In the genomic region with DNA sequence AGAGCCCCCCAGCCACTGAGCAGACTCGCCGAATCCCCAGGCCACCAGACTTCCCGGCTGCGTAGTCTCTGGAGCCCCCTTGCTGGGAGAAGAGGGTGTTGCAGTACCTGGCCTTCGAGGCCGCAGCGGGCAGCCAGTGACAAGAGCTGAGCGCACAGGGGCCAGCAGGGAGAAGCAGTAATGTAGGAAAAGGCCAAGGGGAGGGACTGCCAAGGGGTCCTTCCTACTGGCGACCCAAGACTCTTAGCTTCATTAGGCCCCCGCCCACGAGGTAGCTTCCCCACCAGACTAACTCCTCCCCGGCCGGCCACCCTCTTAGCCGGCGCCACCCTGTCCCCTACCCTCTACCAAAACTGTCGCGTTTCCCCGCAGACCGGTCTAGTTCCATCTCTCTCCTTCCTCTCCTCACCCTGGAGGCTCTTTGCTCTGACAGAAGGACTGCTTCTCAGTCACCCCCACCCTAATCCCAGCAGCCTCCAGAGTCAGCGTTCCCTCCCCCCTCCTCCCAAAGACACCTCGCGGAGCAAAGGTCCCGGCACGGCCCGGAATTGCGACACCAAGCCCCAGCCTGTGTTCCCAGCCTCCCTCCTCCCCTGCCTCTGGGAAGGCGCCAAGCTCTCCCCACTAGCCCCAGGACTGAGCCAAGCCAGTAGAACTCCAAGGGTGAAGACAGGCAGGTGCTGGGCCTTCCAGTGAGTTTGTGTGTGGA, we compare ENCODE assay signal across 8 mouse cellular contexts. TPM values are rescaled to one million over a fixed set of nuclear protein-coding genes. Genes with fewer than 3 reads are reported as not detected.
A peak's percentile ranks its signal among the peaks of the same experiment; 100 is the strongest.
DNase-seq lines count a peak whose midpoint lies in the region; ATAC-seq and TF ChIP-seq lines count a peak whose summit lies in the region.

No protein-coding gene starts in this region.

- H3K36me3 ChIP-seq in intestine, embryonic 15.5 days: no peaks in the 10 kb centered on the region
- no peaks in the 10 kb centered on the region for H3K36me3 ChIP-seq in liver, postnatal 0 days (replicated peaks; ENCODE audit: insufficient read depth, low read length)
- no peaks in the 10 kb centered on the region for H3K36me3 ChIP-seq in neural tube, embryonic 13.5 days

- DNase-seq in 3T3-L1 (ENCODE audit: low read depth, low spot score): peak; percentile 63
- peak; percentile 62 for DNase-seq in T-cell, adult 2 months (ENCODE audit: low spot score)
- peak; percentile 86 for DNase-seq in embryo, embryonic 10 days (ENCODE audit: low spot score)
- peak; percentile 37 for DNase-seq in gonadal fat pad, adult 2 months (ENCODE audit: low read depth)
- peak; percentile 84 for DNase-seq in liver, postnatal 0 days
- DNase-seq in thymus, postnatal 4 days: peak; percentile 78

- peak overlapping the region; percentile 84 for H3K4me2 ChIP-seq in intestine, embryonic 15.5 days (replicated peaks)
- peak overlapping the region; percentile 74 for H3K4me2 ChIP-seq in liver, postnatal 0 days (ENCODE audit: low read depth, low read length)
- H3K4me2 ChIP-seq in neural tube, embryonic 13.5 days: peak overlapping the region; percentile 60

- TF ChIP-seq CTCF in liver, postnatal 0 days (IDR thresholded peaks at IDR 0.05; ENCODE audit: low read depth): peak; percentile 94

- H3K9ac ChIP-seq in intestine, embryonic 15.5 days: peak overlapping the region; percentile 52
- peak overlapping the region; percentile 70 for H3K9ac ChIP-seq in liver, postnatal 0 days (replicated peaks)
- H3K9ac ChIP-seq in neural tube, embryonic 13.5 days: peak overlapping the region; percentile 64

- 3% methylated on average over 27 of the region's 27 CpGs for WGBS in intestine, embryonic 15.5 days
- 2% methylated on average over 27 of the region's 27 CpGs for WGBS in liver, postnatal 0 days (ENCODE audit: insufficient replicate concordance)
- 1% methylated on average over 27 of the region's 27 CpGs for WGBS in neural tube, embryonic 13.5 days

- H3K9me3 ChIP-seq in intestine, embryonic 15.5 days: no peaks in the 10 kb centered on the region
- no peaks in the 10 kb centered on the region for H3K9me3 ChIP-seq in liver, postnatal 0 days (ENCODE audit: low read length)
- H3K9me3 ChIP-seq in neural tube, embryonic 13.5 days: no peaks in the 10 kb centered on the region

- H3K27ac ChIP-seq in intestine, embryonic 15.5 days: peak overlapping the region; percentile 75
- peak overlapping the region; percentile 91 for H3K27ac ChIP-seq in liver, postnatal 0 days (ENCODE audit: low read depth)
- no peak overlapping the region for H3K27ac ChIP-seq in neural tube, embryonic 13.5 days (replicated peaks)

- peak overlapping the region; percentile 35 for H3K4me3 ChIP-seq in intestine, embryonic 15.5 days (replicated peaks)
- H3K4me3 ChIP-seq in liver, postnatal 0 days (ENCODE audit: low read depth, low read length): peak overlapping the region; percentile 49
- peak overlapping the region; percentile 30 for H3K4me3 ChIP-seq in neural tube, embryonic 13.5 days

- ATAC-seq in intestine, embryonic 15.5 days: peak; percentile 92
- ATAC-seq in liver, postnatal 0 days: peak; percentile 89
- ATAC-seq in neural tube, embryonic 13.5 days (ENCODE audit: low read depth): peak; percentile 85

- 0 out of 2 replicates have a peak, but pooled peaks cover 6% of the 10 kb centered on the region for H3K4me1 ChIP-seq in intestine, embryonic 15.5 days (replicated peaks)
- peaks cover 9% of the 10 kb centered on the region; the same call in 1 of the 2 replicates for H3K4me1 ChIP-seq in liver, postnatal 0 days (ENCODE audit: insufficient read depth)
- H3K4me1 ChIP-seq in neural tube, embryonic 13.5 days (replicated peaks): peaks cover 12% of the 10 kb centered on the region

- TF ChIP-seq EP300 in liver, postnatal 0 days (IDR thresholded peaks at IDR 0.05; ENCODE audit: low read depth): no peak

- H3K27me3 ChIP-seq in intestine, embryonic 15.5 days (replicated peaks): no peaks in the 10 kb centered on the region
- H3K27me3 ChIP-seq in liver, postnatal 0 days (ENCODE audit: insufficient read depth, low read length): no peaks in the 10 kb centered on the region
- H3K27me3 ChIP-seq in neural tube, embryonic 13.5 days: no peaks in the 10 kb centered on the region

RNA-seq across cellular contexts. Expression of a gene that starts 7.9 kb away (rescaled TPM):
- polyA plus RNA-seq in gonadal fat pad, adult 2 months (2012; rRNA removed): 68.1 and 103 TPM in 2 replicates
- 12.8 and 14.3 TPM in 2 replicates for polyA plus RNA-seq in intestine, embryonic 15.5 days (2015; fragmentation: Nextera tagmentation; extraction: Ambion mirVana)
- 30.0 and 31.0 TPM in 2 replicates for polyA plus RNA-seq in liver, postnatal 0 days (2015; fragmentation: Nextera tagmentation; extraction: Ambion mirVana)
- 1.1 and 1.5 TPM in 2 replicates for polyA plus RNA-seq in neural tube, embryonic 13.5 days (2015; fragmentation: Nextera tagmentation; extraction: Ambion mirVana)

RNA-seq across cellular contexts. Expression of a gene that starts 7.9 kb away (rescaled TPM):
- polyA plus RNA-seq in gonadal fat pad, adult 2 months (2012; rRNA removed): 27.8 and 35.0 TPM in 2 replicates
- 20.4 and 20.9 TPM in 2 replicates for polyA plus RNA-seq in intestine, embryonic 15.5 days (2015; fragmentation: Nextera tagmentation; extraction: Ambion mirVana)
- 13.0 and 14.1 TPM in 2 replicates for polyA plus RNA-seq in liver, postnatal 0 days (2015; fragmentation: Nextera tagmentation; extraction: Ambion mirVana)
- polyA plus RNA-seq in neural tube, embryonic 13.5 days (2015; fragmentation: Nextera tagmentation; extraction: Ambion mirVana): 37.2 and 43.3 TPM in 2 replicates

RNA-seq across cellular contexts. Expression of a gene that starts 11.1 kb away (rescaled TPM):
- polyA plus RNA-seq in gonadal fat pad, adult 2 months (2012; rRNA removed): 17.3 and 21.3 TPM in 2 replicates
- polyA plus RNA-seq in intestine, embryonic 15.5 days (2015; fragmentation: Nextera tagmentation; extraction: Ambion mirVana): 8.0 and 11.0 TPM in 2 replicates
- polyA plus RNA-seq in liver, postnatal 0 days (2015; fragmentation: Nextera tagmentation; extraction: Ambion mirVana): 2.9 and 3.6 TPM in 2 replicates
- polyA plus RNA-seq in neural tube, embryonic 13.5 days (2015; fragmentation: Nextera tagmentation; extraction: Ambion mirVana): 47.3 and 51.6 TPM in 2 replicates

RNA-seq across cellular contexts. Expression of a gene that starts 42.0 kb away (rescaled TPM):
- polyA plus RNA-seq in gonadal fat pad, adult 2 months (2012; rRNA removed): 17.5 and 21.7 TPM in 2 replicates
- polyA plus RNA-seq in intestine, embryonic 15.5 days (2015; fragmentation: Nextera tagmentation; extraction: Ambion mirVana): 14.8 and 17.4 TPM in 2 replicates
- polyA plus RNA-seq in liver, postnatal 0 days (2015; fragmentation: Nextera tagmentation; extraction: Ambion mirVana): 4.0 and 4.2 TPM in 2 replicates
- polyA plus RNA-seq in neural tube, embryonic 13.5 days (2015; fragmentation: Nextera tagmentation; extraction: Ambion mirVana): 11.7 and 14.1 TPM in 2 replicates
